Mouse (Mus musculus) CH12.LX (cell line): Measurements from ENCODE around the gene Spib. TPM values are rescaled to one million over a fixed set of nuclear protein-coding genes. Genes with fewer than 3 reads are reported as not detected.

Experiments used
- DNase-seq: peaks from one replicate; pipeline ENCODE4 v3.0.0-alpha.2; 2013; ENCODE audit errors: extremely low read depth
- H3K27ac ChIP-seq: 2 replicates; pipeline ENCODE4 v1.5.1; 2012; ENCODE audit warnings: low read depth, mild to moderate bottlenecking, control low read depth, moderate library complexity; ENCODE audit not compliant: insufficient read depth
- H3K27me3 ChIP-seq: replicated peaks from 2 replicates; pipeline ENCODE3; 2012; ENCODE audit warnings: inconsistent platforms
- H3K36me3 ChIP-seq, 2 experiments: replicated peaks in 1 of 2; 2 replicates each; pipeline versions ENCODE3 to v1.6.1; 2012; ENCODE audit warnings: inconsistent platforms in 1 of 2, low read length in 1 of 2, mild to moderate bottlenecking in 1 of 2, mixed read lengths in 1 of 2, moderate library complexity in 1 of 2; ENCODE audit not compliant: control insufficient read depth in 1 of 2, insufficient read depth in 1 of 2
- H3K4me1 ChIP-seq, 2 experiments: 2 replicates each; pipeline ENCODE4 v1.6.1; 2012; ENCODE audit warnings: inconsistent platforms in 1 of 2, moderate library complexity in 1 of 2; ENCODE audit not compliant: insufficient read depth in 2 of 2, control insufficient read depth in 1 of 2
- H3K4me2 ChIP-seq: 2 replicates; pipeline ENCODE4 v1.6.1; 2012; ENCODE audit warnings: low read depth, mild to moderate bottlenecking, control low read depth; ENCODE audit not compliant: poor library complexity, insufficient read depth, severe bottlenecking
- H3K4me3 ChIP-seq, 3 experiments: fragments of 150-350 bp in 1 of 3; sonication (generic) in 1 of 3; replicated peaks in 1 of 3; 2 replicates each; pipeline versions ENCODE3 to v1.5.1; 2011 to 2012; ENCODE audit warnings: low read depth in 2 of 3, low read length in 2 of 3, mild to moderate bottlenecking in 2 of 3, moderate library complexity in 2 of 3, control low read depth in 1 of 3, improper control_type of control experiment in 1 of 3, inconsistent platforms in 1 of 3, mixed read lengths in 1 of 3; ENCODE audit not compliant: poor library complexity in 1 of 3
- H3K79me2 ChIP-seq: replicated peaks from 2 replicates; pipeline ENCODE4 v1.6.1; 2012; ENCODE audit warnings: mild to moderate bottlenecking, moderate library complexity; ENCODE audit not compliant: control insufficient read depth, poor library complexity, insufficient read depth, severe bottlenecking; ENCODE audit errors: extremely low read depth
- H3K9ac ChIP-seq: 2 replicates; pipeline ENCODE4 v1.6.1; 2012; ENCODE audit warnings: low read depth, mild to moderate bottlenecking, control low read depth, moderate library complexity; ENCODE audit not compliant: insufficient read depth
- H3K9me3 ChIP-seq: replicated peaks from 2 replicates; pipeline ENCODE3; 2012; ENCODE audit warnings: low read length, inconsistent platforms, mixed read lengths
- BHLHE40 ChIP-seq: IDR thresholded peaks from 2 replicates; pipeline ENCODE4 v1.6.1; 2011; ENCODE audit warnings: mild to moderate bottlenecking, low read depth, low read length, improper control_type of control experiment
- CHD1 ChIP-seq: IDR thresholded peaks from 2 replicates; pipeline ENCODE4 v1.6.1; 2012; ENCODE audit warnings: low read depth, low read length, improper control_type of control experiment, inconsistent platforms
- CTCF ChIP-seq, 2 experiments: IDR thresholded peaks in 1 of 2; conservative IDR thresholded peaks in 1 of 2; 2 replicates each; pipeline ENCODE4 v1.5.1; 2011 to 2012; ENCODE audit warnings: low read depth in 2 of 2, low read length in 2 of 2, improper control_type of control experiment in 1 of 2, inconsistent platforms in 1 of 2, mild to moderate bottlenecking in 1 of 2, moderate library complexity in 1 of 2
- E2F4 ChIP-seq: IDR thresholded peaks from 2 replicates; pipeline ENCODE4 v1.6.1; 2011; ENCODE audit warnings: low read depth, low read length, improper control_type of control experiment; ENCODE audit not compliant: insufficient replicate concordance
- EP300 ChIP-seq: IDR thresholded peaks from 2 replicates; pipeline ENCODE4 v1.6.1; 2011; ENCODE audit warnings: low read length, improper control_type of control experiment
- ETS1 ChIP-seq: conservative IDR thresholded peaks from 2 replicates; pipeline ENCODE4 v1.6.1; 2012; ENCODE audit warnings: low read depth, mild to moderate bottlenecking, inconsistent platforms, low read length, improper control_type of control experiment, moderate library complexity
- GABPA ChIP-seq: IDR thresholded peaks from 2 replicates; pipeline ENCODE4 v1.6.1; 2012; ENCODE audit warnings: low read depth, low read length, improper control_type of control experiment, inconsistent platforms; ENCODE audit not compliant: insufficient replicate concordance
- IRF4 ChIP-seq: IDR thresholded peaks from 2 replicates; pipeline ENCODE4 v1.6.1; 2014; ENCODE audit warnings: low read depth, mild to moderate bottlenecking, inconsistent platforms, low read length, improper control_type of control experiment
- JUND ChIP-seq: conservative IDR thresholded peaks from 2 replicates; pipeline ENCODE4 v1.6.1; 2011; ENCODE audit warnings: low read depth, low read length, improper control_type of control experiment
- KAT2A ChIP-seq: IDR thresholded peaks from 2 replicates; pipeline ENCODE4 v1.6.1; 2012; ENCODE audit warnings: low read length, improper control_type of control experiment, inconsistent platforms; ENCODE audit not compliant: insufficient replicate concordance
- MAFK ChIP-seq: IDR thresholded peaks from 2 replicates; pipeline ENCODE4 v1.6.1; 2011; ENCODE audit warnings: low read length, improper control_type of control experiment; ENCODE audit not compliant: insufficient replicate concordance
- MAZ ChIP-seq: IDR thresholded peaks from 2 replicates; pipeline ENCODE4 v1.6.1; 2012; ENCODE audit warnings: low read depth, mild to moderate bottlenecking, inconsistent platforms, low read length, improper control_type of control experiment, moderate library complexity
- MEF2A ChIP-seq: IDR thresholded peaks from 2 replicates; pipeline ENCODE4 v1.6.1; 2014; ENCODE audit warnings: low read depth, mild to moderate bottlenecking, inconsistent platforms, low read length, improper control_type of control experiment, borderline replicate concordance
- MXI1 ChIP-seq: IDR thresholded peaks from 2 replicates; pipeline ENCODE4 v1.6.1; 2011; ENCODE audit warnings: mild to moderate bottlenecking, low read depth, low read length, improper control_type of control experiment
- MYC ChIP-seq: IDR thresholded peaks from 2 replicates; pipeline ENCODE4 v1.6.1; 2011; ENCODE audit warnings: low read depth, mild to moderate bottlenecking, improper control_type of control experiment, low read length
- NELFE ChIP-seq: IDR thresholded peaks from 2 replicates; pipeline ENCODE4 v1.6.1; 2011; ENCODE audit warnings: low read depth, low read length, improper control_type of control experiment
- NRF1 ChIP-seq: IDR thresholded peaks from 2 replicates; pipeline ENCODE4 v1.6.1; 2014; ENCODE audit warnings: low read depth, mild to moderate bottlenecking, inconsistent platforms, low read length, improper control_type of control experiment, moderate library complexity
- PAX5 ChIP-seq: IDR thresholded peaks from 2 replicates; pipeline ENCODE4 v1.6.1; 2012; ENCODE audit warnings: low read length, inconsistent platforms, mixed read lengths
- POLR2A ChIP-seq: IDR thresholded peaks from 2 replicates; pipeline ENCODE4 v1.6.1; 2011; ENCODE audit warnings: low read depth, mild to moderate bottlenecking, improper control_type of control experiment, low read length
- POLR2AphosphoS2 ChIP-seq: IDR thresholded peaks from 2 replicates; pipeline ENCODE4 v1.6.1; 2011; ENCODE audit warnings: low read depth, low read length, improper control_type of control experiment
- RAD21 ChIP-seq: IDR thresholded peaks from 2 replicates; pipeline ENCODE4 v1.6.1; 2011; ENCODE audit warnings: low read depth, mild to moderate bottlenecking, low read length, improper control_type of control experiment, moderate library complexity
- RCOR1 ChIP-seq: conservative IDR thresholded peaks from 2 replicates; pipeline ENCODE4 v1.6.1; 2012; ENCODE audit warnings: low read depth, mild to moderate bottlenecking, inconsistent platforms, low read length, improper control_type of control experiment
- SIN3A ChIP-seq: IDR thresholded peaks from 2 replicates; pipeline ENCODE4 v1.6.1; 2012; ENCODE audit warnings: low read length, improper control_type of control experiment, inconsistent platforms
- TBP ChIP-seq: conservative IDR thresholded peaks from 2 replicates; pipeline ENCODE4 v1.6.1; 2011; ENCODE audit warnings: low read depth, low read length, improper control_type of control experiment
- TCF12 ChIP-seq: IDR thresholded peaks from 2 replicates; pipeline ENCODE4 v1.6.1; 2014; ENCODE audit warnings: low read depth, mild to moderate bottlenecking, inconsistent platforms, low read length, improper control_type of control experiment
- USF1 ChIP-seq: IDR thresholded peaks from 2 replicates; pipeline ENCODE4 v1.6.1; 2014; ENCODE audit warnings: low read depth, mild to moderate bottlenecking, inconsistent platforms, low read length, improper control_type of control experiment
- USF2 ChIP-seq: conservative IDR thresholded peaks from 2 replicates; pipeline ENCODE4 v1.6.1; 2011; ENCODE audit warnings: low read depth, low read length, improper control_type of control experiment
- ZMIZ1 ChIP-seq: IDR thresholded peaks from 2 replicates; pipeline ENCODE4 v1.6.1; 2012; ENCODE audit warnings: low read depth, mild to moderate bottlenecking, inconsistent platforms, low read length, improper control_type of control experiment
- dilution Hi-C: fragments of 300-500 bp; cut with MboI; formaldehyde crosslinking; loops from 2 replicates; pipeline ENCODE4 v1.14.3; 2020; ENCODE audit warnings: low sequenced_read_pairs; ENCODE audit not compliant: extremely low pct_unique_long_range_greater_than_20kb, extremely low pct_ligation_motif_present
- in situ Hi-C: fragments of 300-500 bp; cut with MboI; formaldehyde crosslinking; loops from 3 replicates; pipeline ENCODE4 v1.14.3; 2019; ENCODE audit warnings: low sequenced_read_pairs, low pct_ligation_motif_present, low pct_unique_long_range_greater_than_20kb, mixed read lengths
- polyA plus RNA-seq: library from polyadenylated mRNA; unstranded; fragments of >175 nt; gene quantifications from 2 replicates; pipeline ENCODE4 v1.2.1, GENCODE M21; 2012; ENCODE audit warnings: low read depth; ENCODE audit not compliant: insufficient read length
- total RNA-seq, 2 experiments: library from RNA; depleted of rRNA; stranded (reverse); fragments of 300-350 nt in 1 of 2; fragments of >200 nt in 1 of 2; gene quantifications; 2 replicates each; pipeline ENCODE4 v1.2.3; 2012 to 2014

Spib gene
- total and polyA plus RNA-seq, 3 experiments = 194 to 336 (median 200) TPM

GRCm38 (mm10) chr7:44549621-44550408, 17.9 kb upstream of the Spib start:
- Histone ChIP-seq H3K9ac (no peak overlapping the region), H3K27ac (no peak overlapping the region), H3K4me2 (no peak overlapping the region), H3K9me3 (peaks cover 3% of the 10 kb centered on the region), H3K36me3 (peaks cover 30 to 45% of the 10 kb centered on the region in 2 experiments), H3K79me2 (peaks cover 10% of the 10 kb centered on the region; the same call in 1 of the 2 replicates), H3K27me3 (no peaks in the 10 kb centered on the region), H3K4me3 (no peak overlapping the region), H3K4me1 (peaks cover 12 to 37% of the 10 kb centered on the region in 2 experiments)
- TF ChIP-seq PAX5 (no peak), MYC (no peak), POLR2A (no peak), SIN3A (no peak), JUND (no peak), NRF1 (no peak), MEF2A (no peak), CTCF (conservative IDR thresholded peaks at IDR 0.05 in 1 of 2, IDR thresholded peaks at IDR 0.05 in 1 of 2; ENCODE audit: low read depth in 2 of 2, low read length in 2 of 2) (no peak), KAT2A (no peak), CHD1 (no peak), POLR2AphosphoS2 (no peak), TBP (no peak)
- in situ Hi-C loops = loop anchor here (5.0 kb wide), 1 partner anchor 43 kb away; no protein-coding TSS in a partner anchor
- DNase-seq = no peak
- dilution Hi-C loops = no loop called here

DNA sequence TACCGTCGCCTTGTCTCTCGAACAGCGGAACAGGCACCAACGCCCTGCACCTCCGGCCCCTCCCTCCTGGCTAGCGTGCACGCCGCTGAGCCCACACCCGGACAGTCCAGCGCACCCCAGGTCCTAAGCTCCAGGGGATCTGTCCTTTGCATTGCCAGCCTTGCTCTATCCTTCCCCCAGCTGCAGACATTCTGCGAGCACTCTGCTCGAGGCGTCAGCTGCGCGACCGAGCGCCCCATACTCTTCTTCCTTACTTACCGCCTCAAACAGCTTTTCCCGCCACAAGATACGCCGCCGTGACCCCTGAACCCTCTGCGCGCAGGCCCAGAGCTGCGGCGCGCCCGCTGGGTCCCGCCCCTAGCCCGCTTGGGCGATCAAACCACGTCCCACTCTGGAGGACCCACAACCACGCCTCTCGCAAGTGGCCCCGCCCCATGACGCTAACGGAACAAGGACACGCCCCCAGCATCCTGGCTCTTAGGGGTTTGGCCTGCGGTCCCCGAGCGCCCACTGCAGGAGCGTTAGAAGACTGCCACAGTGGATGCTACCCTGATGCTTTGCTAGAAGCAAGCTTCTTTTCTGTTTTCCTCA, 16.7 kb upstream of the Spib start, which contains the start of gene Pold1:
Pold1 (minus strand) TSS at position 353 of the 591 bp plus-strand sequence.
- DNase-seq = peak; percentile 99
- peaks cover 30 to 54% of the 10 kb centered on the region in 2 experiments for H3K36me3 ChIP-seq
- peak within 1 kb of the TSS; percentile 52 for H3K27ac ChIP-seq
- peaks cover 3% of the 10 kb centered on the region for H3K9me3 ChIP-seq
- H3K79me2 ChIP-seq = peaks cover 10% of the 10 kb centered on the region; the same call in 1 of the 2 replicates
- peaks cover 12 to 45% of the 10 kb centered on the region in 2 experiments for H3K4me1 ChIP-seq
- H3K9ac ChIP-seq = peak within 1 kb of the TSS; percentile 79
- no peaks in the 10 kb centered on the region for H3K27me3 ChIP-seq
- in situ Hi-C loops = no loop called here
- H3K4me3 ChIP-seq = peak within 1 kb of the TSS; percentile 41 to 82 (median 70)
- peak within 1 kb of the TSS; percentile 52 for H3K4me2 ChIP-seq
- dilution Hi-C loops = no loop called here
- peak; percentile 85 for TF ChIP-seq SIN3A
- TF ChIP-seq MAFK = no peak
- TF ChIP-seq MXI1 = peak; percentile 95
- 0 out of 2 replicates have a peak, but pooled peaks have one; percentile 40 for TF ChIP-seq ETS1
- TF ChIP-seq RCOR1 = 0 out of 2 replicates have a peak, but pooled peaks have one; percentile 24
- TF ChIP-seq KAT2A = peak; percentile 86; the same call in 1 of the 2 replicates
- TF ChIP-seq NELFE = peak; percentile 65; the same call in 1 of the 2 replicates
- no peak for TF ChIP-seq EP300
- TF ChIP-seq RAD21 = peak; percentile 99
- peak; percentile 80 for TF ChIP-seq TBP
- TF ChIP-seq JUND = no peak
- TF ChIP-seq GABPA = no peak
- TF ChIP-seq USF1 = no peak
- TF ChIP-seq POLR2AphosphoS2 = peak; percentile 93
- no peak for TF ChIP-seq BHLHE40
- TF ChIP-seq IRF4 = peak; percentile 45
- peak; percentile 92 for TF ChIP-seq NRF1
- no peak for TF ChIP-seq CHD1
- peak; percentile 60 for TF ChIP-seq MAZ
- TF ChIP-seq E2F4 = peak; percentile 94; the same call in 1 of the 2 replicates
- peak; percentile 55 to 98; a peak in 3 of 4 replicates for TF ChIP-seq CTCF (conservative IDR thresholded peaks at IDR 0.05 in 1 of 2, IDR thresholded peaks at IDR 0.05 in 1 of 2; ENCODE audit: low read depth in 2 of 2, low read length in 2 of 2)
- TF ChIP-seq TCF12 = peak; percentile 65
- peak; percentile 73 for TF ChIP-seq MEF2A
- no peak for TF ChIP-seq USF2
- TF ChIP-seq ZMIZ1 = peak; percentile 56
